Mouse (Mus musculus) adrenal gland, postnatal 0 days (tissue): ENCODE results near the gene Tent2. TPM values are rescaled to one million over a fixed set of nuclear protein-coding genes. Genes with fewer than 3 reads are reported as not detected.

Experiments used
- polyA plus RNA-seq: library from polyadenylated mRNA; unstranded; fragments of >200 nt; fragmentation: Nextera tagmentation; extraction: Ambion mirVana; gene quantifications from 2 replicates; pipeline ENCODE4 v1.2.1, GENCODE M21; 2015

The Tent2 gene
- polyA plus RNA-seq: 38.2 and 45.6 TPM in 2 replicates

GRCm38 (mm10) chr13:93191831-93192645 lies at the start of gene Tent2:
Tent2 (minus strand) TSS chr13:93192385.

DNA sequence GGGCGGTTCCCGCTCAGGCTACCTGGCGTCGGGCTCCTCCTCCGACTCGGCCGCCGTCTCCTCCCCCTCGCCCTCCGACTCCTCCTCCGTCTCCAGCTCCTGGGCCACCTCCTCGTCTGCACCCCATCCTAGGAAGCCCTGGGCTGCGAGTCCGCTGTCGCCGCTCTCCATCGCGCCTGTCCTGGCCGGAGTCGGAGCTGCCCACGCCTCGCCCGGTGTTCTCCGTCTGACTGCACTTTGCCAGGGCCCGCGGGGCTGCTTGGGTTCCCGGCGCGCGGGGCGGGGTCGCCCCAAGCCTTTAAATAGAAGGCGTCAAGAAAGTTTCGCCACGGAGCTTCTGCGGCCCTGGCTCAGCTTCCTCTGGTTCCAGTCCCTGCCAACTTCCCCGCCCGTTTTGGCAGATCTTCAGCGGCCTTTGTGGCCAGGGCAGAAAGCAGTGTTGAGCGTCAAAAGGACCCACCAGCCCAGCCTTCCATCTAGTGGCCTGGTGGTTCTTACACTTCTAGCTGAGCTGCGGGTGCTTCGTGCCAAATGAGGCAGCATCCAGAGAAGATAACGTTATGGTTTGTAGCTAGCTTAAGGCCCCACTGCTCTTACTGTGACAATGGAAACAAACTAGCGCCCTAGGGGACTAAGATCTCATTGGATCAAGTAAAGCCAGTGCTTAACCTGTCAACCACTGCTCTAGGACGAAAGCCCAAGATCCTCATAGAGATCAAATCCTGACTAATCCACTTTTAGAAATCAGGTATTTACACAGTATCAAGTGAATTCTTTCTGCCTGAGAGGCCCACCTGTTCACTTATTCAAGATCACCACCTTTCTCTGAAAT lies 47.6 kb downstream of the Tent2 start, which contains the start of gene Cmya5:
Cmya5 (minus strand) TSS at position 389 of the 832 bp plus-strand sequence.

Other genes with a start within 250 kb of the Tent2 start
- 0.06 and 0.25 TPM in 2 replicates for gene Cmya5, start 47.7 kb downstream of the Tent2 start, polyA plus RNA-seq
- 2.3 and 3.0 TPM in 2 replicates for gene Homer1, start 107.2 kb upstream of the Tent2 start, polyA plus RNA-seq